Mouse (Mus musculus) MEL-GATA-1-ER (cell line): ENCODE measurements at regions not wholly inside any gene's neighbourhood (a gene's known extent, or its start where the extent isn't known, plus 50 kb on each side); places are given as distances from the start of the nearest gene placed in this dataset.

Experiments used
- DNase-seq: peaks from one replicate; pipeline ENCODE4 v3.0.0-alpha.2; 2012; ENCODE audit warnings: low read depth; ENCODE audit errors: extremely low read depth

DNA sequence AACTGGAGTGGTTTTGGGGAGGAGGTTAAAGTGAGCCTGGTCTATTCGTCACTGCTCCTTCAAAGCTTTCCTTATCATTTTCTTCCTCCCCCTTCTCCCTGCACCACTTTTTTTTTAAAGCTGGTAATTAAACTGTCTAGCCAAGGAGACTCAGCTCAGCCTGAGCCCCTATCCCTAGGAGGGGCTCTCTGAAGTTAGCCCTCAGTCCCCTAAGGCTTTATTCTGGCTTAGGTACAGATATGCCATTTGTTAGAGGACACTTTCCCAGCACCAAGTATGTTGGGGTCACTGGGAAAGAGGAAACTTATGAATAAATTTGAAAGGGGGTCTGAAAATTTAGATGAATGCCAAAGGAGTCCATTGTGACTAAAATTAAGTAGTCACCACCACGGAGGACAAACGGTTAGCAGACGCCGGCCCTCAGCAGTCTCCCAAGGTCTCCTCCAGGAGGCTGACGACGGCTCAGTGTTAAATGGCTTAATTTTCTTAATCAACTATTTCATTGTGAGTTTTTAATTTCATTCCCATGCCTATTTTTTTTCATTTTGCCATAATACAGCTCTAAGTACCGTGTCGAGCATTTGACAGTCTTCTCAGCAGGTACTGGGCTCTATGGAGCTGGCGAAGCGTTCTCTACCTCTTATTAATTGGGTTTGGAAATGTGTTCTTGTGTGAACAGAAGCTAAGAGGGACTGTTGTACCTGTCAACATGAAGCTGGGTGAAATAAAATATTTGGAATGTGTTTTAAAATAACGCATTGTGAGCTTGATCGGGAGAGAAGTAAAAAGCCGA lies 370.6 kb upstream of the Cited2 start:
- DNase-seq, result no peak

DNA sequence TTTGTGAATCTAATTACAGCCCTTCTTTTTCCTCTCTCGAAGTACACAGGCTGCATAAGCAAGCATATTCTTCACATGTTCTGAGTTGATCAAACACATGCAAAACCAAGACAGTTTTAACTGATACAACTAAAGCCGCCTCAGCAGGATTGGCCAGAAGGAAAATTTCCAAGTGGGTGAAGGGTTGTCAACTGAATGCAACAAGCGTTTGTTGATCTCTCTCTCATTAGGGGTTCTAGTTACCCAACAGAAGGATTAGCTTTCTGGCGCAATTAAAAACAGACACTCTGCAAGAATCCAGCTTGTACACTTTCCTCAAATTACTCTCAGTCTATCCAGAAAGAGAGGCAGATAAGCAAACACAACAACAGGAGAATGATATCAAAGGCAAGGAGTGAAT lies 367.5 kb upstream of the Cited2 start:
- DNase-seq, result no peak

DNA sequence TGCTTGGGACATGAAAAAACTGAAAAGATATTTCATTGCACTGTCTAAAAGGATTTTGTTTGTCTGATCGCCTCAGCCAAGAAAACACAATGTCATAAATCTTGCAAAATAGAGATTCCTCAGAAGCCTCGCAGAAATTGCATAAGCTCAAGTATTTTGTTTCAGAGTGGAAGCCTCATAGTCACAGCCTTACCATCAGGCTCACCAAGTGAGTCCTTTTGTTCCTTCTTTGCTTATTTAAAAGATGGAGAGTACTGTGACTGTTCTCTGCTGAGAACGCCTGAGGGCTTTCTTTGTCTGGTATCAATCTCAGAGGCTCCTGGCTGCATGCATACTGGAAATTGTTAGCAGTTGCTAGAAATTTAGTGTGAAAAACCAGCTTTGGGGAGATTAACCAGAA lies 367.0 kb upstream of the Cited2 start:
- DNase-seq, result no peak

DNA sequence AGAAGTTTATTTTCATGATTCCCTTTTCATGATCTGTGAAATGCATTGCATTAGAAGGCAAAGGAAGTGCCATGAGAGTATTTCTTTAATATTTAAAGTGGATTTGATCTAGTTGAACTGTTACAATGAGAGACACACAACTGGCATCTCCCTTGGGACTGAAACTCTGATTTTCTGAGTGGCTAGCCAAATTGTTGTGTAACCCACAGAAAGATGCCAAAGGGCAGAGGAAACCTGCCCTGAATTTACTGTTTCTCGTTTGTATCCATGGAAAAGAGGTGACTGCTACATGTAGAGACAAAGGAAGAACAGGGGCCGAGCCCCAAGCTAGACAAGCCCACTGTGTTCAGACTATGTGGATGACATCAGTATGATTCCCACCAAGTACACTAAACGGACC lies 360.4 kb upstream of the Cited2 start:
- no peak for DNase-seq

DNA sequence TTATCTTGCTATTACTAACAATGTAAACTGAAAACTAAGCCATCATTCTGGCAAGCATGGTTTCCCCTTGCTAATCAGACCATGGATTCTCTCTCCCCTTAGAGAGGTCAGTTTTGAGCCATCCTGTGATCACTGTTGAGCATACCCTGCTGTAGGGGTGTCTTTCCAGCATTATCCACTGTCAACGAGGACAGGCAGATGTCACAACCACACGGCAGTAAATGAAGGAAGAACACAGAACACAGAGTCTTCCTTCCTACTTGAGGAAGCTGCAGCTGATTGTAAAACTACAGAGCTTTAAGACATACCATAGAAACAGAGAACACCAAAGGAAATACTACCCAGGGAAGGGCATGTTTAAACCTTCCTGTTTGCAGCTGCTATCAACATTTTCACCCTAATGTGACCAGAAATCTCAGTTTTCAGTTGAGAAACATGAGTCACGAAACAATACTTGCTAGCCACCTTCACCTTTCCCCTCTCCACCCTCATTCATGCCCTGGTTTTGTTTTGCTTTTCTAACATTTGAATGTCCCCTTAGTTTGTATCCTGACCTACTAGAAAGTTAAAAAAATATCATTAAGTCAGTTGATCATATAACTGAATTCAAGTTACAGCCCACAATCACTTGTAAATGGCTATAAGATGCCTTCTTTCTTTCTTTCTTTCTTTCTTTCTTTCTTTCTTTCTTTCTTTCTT lies 356.8 kb upstream of the Cited2 start:
- DNase-seq, result no peak

DNA sequence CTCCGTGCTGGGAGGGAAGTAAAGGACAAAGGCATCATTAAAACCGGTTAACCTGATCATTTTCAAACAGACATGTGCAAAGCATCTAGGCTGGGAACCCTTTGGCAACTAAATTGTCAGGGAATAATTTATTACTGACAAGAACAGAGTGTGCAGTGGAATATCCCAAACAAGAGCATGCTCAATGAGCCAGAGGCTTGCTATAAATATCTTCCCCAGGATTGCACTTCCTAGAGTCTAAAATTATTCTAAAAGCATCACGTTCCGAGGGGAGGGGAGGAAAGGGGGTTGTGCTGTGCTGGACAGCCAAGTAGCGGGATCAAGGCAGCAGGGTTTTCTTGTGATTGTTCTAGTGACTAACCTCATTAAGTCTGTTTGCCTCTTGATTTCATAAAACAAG lies 356.0 kb upstream of the Cited2 start:
- no peak for DNase-seq

DNA sequence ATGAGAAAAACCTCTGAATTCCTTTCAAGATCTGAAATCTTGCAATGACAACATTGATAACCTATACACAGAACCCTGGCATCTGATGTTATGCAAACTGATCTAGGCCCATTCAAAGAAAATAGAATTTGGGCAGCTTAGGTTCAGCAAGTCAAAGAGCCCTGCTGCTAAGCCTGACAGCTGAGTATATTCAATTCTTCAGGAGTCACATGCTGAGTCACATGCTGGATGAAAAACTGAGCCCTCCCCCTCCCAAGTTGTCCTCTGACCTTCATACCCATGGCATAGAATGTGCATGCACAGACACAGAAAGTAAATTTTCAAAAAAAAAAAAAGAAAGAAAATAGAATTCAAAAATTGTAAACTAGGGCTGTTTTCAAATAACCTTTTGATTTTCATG lies 355.6 kb upstream of the Cited2 start:
- no peak for DNase-seq

DNA sequence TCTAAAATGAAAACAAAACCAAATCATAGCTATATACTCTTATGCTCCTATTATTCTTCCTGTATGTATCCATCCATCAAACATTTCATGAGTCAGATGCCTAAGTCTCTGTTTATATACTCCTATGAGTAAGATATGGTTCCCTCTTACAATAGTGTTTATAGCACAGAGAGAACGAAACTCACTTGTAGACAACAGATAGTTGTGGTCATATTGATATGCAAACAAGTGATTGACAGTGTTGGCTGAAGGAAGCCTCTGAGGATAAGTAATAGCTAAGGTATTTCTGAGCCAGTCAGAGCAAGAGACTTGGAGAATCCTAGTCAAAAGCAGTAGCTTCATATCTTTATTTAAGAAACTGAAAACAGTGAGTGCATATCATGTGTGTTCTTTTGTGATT lies 354.4 kb upstream of the Cited2 start:
- DNase-seq, result no peak

DNA sequence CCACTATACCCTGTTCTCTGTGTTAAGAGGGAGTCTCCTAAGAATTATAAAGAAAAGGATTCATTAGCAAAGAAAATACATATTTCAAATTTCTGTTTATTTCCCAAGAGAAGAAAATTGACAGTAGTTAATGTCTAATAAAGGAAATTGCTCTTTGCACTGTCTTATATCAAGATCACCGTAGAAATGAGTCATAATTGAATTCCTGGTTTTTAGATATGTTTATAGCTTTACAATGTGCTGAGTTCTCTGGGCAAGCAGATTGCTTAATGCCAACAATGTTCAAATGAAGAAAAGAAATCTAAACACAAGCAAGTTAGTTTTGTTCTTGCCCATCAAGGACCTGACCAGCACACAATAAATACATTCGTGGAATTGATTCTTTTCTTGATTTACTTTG lies 350.1 kb upstream of the Cited2 start:
- no peak for DNase-seq

DNA sequence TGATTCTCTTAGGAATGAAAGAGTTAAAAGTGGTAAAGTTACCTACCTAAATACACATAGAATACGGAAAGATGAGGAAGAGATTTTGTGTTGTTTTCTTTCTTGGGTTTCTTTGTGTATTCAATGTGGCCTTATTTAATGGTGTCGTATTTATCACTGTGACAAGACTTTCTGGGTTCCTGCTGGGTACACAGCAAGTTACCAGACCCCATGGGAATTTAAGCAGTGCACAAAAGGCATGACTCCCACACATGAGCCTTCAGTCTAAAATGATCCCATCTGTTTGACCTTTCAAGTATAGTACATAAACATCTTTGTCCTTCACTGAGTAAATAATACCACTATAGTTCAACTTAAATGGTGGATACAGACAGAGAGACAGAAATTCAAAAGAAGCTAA lies 349.0 kb upstream of the Cited2 start:
- DNase-seq, result no peak

DNA sequence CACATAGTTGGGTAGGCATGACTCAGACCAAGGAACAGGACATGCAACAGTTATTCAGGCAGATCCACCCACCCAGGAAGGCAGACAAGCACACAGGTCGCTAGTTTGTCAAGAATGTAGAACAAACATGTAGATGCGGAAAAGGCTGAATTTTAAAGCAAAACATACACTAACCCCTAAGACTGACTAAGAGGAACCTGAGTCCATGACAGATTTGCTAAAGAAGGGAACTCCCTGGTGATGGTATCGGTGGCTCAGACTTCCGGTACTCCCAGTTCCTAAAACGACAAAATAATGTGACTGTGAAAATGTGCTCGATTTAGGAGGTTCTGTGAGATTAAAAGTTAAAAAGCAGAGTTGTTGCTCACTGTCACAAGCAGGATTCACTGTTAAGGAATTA lies 340.0 kb upstream of the Cited2 start:
- no peak for DNase-seq

DNA sequence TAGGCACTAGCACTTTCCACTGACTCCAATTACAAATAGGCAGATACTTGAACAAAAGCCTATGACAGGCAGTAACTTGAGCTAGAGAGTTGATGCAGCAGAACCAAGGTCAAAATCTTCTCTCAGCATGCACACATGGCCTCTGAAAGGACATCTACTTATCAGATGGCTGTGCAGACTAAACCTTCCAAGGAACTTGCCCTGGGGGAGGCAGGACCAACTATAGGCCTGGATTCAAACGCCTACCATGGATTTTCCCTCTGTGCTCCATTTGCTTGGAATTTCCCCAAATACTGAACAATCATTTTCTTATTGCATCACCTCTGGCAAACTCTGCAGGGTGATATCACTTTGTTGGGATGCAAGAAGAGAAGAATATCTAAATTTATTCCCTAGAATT lies 337.8 kb upstream of the Cited2 start:
- no peak for DNase-seq

DNA sequence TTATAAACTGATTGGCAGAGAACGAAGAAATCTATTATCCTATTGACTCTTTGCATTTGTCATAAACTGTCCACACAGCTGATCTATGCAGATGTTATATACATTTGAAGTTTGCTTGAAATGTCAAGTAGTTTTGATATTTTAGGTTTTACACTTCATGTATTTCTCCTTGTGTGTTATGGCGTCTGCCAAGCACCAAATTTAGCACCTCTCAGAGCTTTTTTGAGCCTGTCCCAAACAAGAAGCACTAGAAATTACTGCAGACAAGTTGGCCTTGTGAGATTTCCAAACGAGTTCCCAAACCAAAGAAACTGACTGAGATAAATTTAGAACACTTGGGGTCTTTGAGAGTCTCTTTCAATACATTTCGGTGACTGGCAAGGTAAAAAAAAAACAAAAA lies 335.7 kb upstream of the Cited2 start:
- DNase-seq, result no peak

DNA sequence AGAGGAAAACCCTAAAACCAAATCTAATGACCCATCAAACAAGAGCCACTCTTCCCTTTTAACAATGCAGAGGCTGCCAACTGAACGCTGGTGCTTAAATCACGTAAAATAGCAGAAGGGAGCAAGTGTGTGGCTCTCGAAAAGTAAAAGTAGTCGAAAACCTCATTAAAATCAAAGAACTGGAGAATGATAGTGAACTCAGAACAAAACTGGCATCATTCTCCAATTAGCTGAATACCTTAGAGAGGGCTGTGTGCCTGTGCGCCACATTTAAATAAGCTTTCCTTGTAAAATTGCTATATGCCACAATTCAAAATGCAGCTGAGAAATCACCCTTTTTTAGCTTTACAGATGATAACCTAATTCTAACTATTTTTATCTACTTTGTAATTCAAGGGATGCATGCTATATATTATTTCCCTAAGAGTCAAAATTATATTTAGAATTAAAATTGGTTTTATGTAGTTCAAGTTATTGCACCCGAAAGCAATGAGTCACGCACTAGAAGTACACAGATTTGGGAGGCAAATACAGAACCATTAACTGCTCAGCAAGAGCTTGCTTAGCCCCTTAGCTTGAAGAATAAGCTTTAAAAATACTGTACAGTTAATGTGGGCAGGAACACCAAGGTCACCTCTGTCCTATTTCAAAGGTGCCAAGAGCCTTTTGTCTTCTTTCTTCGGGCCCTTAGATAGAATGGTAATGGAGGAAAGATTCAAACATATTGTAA lies 327.4 kb upstream of the Cited2 start:
- DNase-seq, result no peak

DNA sequence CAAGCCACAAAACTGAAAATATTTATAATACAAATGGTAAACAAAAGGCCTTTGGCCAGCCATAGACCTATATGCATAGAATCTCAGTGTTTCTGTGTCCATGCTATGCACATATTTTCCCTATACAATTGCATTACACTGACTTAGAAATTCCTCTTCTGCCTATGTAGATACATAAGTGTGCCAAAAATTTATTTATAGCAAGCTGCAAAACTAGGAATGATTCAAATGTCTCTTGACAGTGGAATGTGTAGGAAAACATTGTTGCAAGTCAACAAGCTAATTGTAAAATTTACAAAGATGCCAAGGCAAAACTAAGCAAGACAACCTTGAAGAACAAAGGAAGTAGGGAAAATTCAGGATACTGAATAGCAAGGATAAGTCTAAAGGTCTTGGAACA lies 319.1 kb upstream of the Cited2 start:
- DNase-seq, result no peak

DNA sequence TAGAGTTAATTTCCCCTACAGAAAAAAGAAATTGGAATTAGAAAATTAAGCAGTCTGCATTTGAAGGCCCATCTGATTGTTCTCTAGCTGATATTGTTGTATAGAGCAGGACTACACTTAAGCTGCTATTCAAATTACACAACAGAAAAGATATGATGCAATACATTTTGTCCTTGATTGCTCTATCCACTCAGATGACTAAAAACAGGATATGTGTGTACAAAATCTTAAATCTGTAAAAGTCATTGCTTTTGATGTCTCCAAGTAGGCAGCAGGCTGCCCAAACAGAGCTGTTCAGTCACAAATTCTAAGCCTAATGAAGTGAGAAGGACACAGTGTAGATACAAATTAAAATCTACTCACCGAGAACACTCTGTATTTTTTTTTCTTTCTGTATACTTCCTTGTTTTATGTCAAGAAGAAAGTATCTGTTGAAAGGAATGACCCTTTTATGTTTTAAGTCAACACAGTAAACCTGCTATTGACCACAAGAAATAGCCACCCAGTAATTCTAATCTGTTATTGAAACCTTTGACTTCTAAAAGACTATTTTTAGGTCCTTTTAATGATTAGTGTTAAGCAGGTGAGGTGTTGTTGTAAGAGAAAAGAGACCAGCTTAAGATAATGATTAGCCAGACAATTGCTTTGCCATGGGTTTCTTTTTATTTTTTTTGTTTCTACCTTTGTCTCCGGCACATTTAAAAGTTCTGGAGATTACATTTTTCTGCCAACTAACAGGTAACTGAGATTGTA lies 315.0 kb upstream of the Cited2 start:
- no peak for DNase-seq

DNA sequence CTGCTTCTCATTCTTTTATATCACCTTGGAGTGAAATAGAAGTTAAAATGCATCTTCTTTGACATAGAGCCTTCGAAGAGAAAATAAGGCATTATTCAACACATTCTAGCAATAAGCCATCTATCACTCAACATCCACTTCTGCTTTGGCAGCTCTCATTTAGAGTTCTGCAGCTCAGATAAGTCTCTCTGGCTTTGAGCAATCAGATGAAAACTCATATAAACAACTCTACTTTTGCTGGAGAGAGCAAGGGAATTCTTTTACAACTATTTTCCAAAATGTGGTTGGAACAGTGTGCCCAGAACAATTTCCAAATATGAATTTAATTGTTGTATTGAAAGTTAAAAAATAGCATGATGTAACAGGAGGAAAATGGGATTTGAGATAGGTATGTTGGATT lies 314.2 kb upstream of the Cited2 start:
- DNase-seq, result no peak

DNA sequence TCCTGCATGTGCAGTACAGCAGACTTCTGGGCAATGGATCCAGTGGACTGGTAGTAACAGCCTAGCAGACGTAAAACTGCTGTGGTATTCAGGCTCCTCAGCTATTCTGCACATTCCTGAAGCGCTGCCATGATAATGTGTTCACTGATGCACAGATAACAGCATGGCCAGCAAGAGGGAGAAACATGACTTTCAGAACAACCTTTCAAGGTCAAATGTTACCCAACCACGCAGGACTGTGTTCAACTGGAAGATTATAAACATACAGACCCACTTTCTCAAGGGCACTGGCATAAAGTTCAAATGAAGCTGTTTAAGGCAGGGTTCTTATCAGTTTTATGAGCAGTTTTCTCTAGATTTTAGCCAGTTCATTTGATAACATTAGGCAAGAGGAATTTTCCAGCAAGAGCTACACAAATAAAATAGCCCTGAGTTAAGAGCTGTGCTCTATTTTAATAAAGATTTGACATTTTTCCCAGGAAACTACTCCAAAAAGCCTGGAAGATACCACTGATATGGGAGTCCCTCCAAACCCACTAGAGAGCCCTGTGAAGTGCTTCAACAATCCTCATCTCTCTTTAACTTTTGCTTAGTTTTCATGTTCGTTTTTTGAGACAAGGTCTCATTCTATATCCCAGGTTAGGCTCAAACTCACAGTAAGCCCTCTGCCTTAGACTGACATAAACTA lies 311.6 kb upstream of the Cited2 start:
- no peak for DNase-seq

DNA sequence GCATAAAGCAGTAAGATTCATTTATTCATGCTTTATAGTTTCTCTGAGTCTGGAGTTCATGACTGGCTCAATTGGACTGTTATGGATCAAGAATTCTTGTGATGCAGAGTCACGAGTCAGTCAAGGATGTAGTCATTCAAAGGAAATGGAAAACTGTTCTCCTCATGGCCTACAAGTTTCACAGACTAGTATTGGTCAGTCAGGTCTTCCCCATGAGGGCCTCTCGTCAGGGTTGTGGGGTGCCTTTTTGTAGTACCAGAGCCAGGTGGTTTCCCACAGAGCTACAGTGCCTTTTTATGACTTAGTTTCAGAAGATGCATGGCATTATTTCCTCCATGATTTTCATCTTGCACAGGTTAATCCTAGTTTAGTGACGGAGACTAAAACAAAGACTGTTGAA lies 307.9 kb upstream of the Cited2 start:
- no peak for DNase-seq

DNA sequence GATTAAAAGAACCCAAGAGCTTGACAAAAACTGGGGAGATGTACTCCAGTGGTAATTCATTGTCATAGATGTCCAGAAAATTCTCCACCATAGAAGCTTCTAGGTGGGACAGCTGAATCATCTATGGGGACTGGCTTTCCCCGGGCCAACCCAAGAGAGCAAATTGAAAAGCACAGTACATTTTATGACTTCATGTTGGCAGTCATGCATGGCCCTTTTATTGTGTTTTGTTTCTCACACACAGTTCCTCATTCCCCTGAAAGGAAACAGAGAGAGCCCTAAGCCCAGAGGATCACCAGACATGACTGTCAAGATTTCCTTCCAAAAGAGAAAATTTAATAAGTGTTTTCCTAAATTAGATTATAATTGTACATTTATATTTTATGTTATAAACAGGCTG lies 306.9 kb upstream of the Cited2 start:
- no peak for DNase-seq

DNA sequence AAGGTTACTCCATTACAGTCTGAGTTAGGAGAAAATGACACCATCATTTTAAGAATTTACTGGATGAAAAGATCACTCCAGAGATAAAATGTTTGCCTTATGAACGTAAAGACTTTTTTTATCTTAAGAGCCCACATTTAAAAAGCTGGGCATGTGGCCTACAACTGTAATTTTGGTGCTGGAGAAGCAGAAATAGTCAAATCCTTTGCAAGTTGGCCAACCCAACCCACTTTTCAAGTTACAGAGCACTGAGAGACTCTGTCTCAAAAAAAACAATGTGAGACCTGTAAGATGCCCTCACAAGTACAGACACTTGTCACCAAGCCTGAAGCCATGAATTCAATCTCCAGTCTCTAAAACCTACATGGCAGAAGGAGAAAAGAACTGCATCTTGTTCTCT lies 305.6 kb upstream of the Cited2 start:
- no peak for DNase-seq
